Mouse (Mus musculus): ENCODE data around the gene Smarcb1.

The Smarcb1 gene

GRCm38 (mm10) chr10:75935680-75936541, 14.5 kb upstream of the Smarcb1 start, which contains the start of gene Mmp11:
Gene Mmp11 (minus strand): TSS chr10:75936496.
- in situ Hi-C loops (cut with MseI, MboI): loop anchor here in 1 of 2 experiments (10.0 kb wide), 1 partner anchor 171 kb away; the partner anchor contains the start of gene Cabin1

- in situ Hi-C loops (cut with MseI, MboI): loop anchor here in 1 of 2 experiments (10.0 kb wide), 1 partner anchor 170 kb away; the partner anchor contains the start of gene Cabin1
Measured at GRCm38 (mm10) chr10:75934991-75935390, 13.6 kb upstream of the Smarcb1 start.

DNA sequence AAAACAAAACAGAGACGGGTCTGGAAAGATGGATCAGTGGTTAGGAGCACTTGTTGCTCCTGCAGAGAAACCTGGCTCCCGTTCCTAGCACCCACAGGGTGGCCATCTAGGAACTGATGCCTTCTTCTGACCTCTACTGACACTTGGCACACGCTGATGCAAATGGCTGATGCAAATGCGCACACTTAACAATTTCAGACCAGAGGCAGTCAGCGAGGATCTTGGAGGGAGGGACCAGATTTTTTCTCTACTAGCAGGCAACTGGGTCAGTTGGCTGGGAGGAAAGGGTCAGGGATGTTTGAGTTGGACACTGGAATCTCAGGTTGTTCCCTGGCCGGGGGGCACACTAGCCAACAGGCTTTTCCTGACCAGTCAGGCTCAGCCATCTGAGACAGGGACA, 11.5 kb upstream of the Smarcb1 start, which contains the start of gene Chchd10:
Gene Chchd10 (plus strand): TSS at position 240 of the 400 bp plus-strand sequence.
- in situ Hi-C loops (cut with MseI, MboI): loop anchor here in 1 of 2 experiments (10.0 kb wide), 1 partner anchor 168 kb away; the partner anchor contains the start of gene Cabin1

DNA sequence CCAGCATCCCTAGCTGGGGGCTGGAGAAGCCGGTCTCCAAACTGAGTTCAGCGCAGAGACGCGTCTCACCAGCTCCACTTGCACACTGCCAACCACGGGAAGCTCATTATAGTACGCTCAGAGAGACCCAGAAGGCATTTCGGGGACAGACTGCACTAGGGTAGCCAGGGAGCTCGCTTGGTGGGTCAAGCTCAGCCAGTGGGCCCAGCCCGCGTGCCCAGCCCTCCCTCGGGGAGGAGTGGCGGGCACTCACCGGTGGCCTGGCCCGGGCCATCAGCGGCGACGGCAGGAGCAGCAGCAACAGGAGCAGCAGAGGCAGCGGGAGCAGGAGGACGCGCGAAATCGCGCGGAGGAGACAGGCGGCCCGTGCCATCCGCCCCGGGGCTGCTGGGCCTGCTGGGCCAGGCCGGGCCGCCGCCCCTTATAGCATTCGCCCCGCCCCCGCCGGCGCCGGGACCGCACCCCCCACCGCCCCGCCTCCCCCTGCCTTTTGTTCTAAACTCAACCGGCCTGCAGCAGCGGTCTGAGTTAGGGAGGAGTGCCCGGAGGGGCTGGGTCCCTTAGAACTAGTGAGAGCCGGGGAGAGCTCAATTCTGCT, 10.8 kb upstream of the Smarcb1 start:
- in situ Hi-C loops (cut with MseI, MboI): loop anchor here in 1 of 2 experiments (10.0 kb wide), 1 partner anchor 167 kb away; the partner anchor contains the start of gene Cabin1

- in situ Hi-C loops (cut with MseI, MboI): loop anchor here in 1 of 2 experiments (10.0 kb wide), 1 partner anchor 167 kb away; the partner anchor contains the start of gene Cabin1
Measured at GRCm38 (mm10) chr10:75931311-75931710, 9.9 kb upstream of the Smarcb1 start.

GRCm38 (mm10) chr10:75930304-75930703, 8.9 kb upstream of the Smarcb1 start:
- in situ Hi-C loops (cut with MseI, MboI): loop anchor here in 1 of 2 experiments (10.0 kb wide), 1 partner anchor 166 kb away; the partner anchor contains the start of gene Cabin1

DNA sequence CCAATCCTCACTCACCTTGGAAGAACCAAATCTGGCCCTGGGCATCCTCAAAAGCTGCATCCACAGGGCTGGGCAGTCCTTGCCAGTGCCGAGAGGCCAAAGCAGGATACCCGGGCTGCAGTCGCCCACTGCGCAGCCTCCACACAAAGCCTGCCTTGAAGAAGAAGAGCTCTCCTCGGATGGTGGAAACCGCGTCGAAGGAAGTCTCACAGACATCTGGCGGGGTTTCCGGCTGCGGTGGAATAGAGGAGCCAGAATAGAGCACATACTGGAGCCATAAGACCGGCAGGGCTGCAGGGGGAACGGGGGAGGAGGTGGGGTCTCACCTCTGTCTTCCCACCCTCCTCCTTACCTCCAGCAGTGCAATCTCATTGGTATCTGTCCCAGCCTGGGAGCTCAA, 5.0 kb upstream of the Smarcb1 start:
- in situ Hi-C loops (cut with MseI, MboI): no loop called here

DNA sequence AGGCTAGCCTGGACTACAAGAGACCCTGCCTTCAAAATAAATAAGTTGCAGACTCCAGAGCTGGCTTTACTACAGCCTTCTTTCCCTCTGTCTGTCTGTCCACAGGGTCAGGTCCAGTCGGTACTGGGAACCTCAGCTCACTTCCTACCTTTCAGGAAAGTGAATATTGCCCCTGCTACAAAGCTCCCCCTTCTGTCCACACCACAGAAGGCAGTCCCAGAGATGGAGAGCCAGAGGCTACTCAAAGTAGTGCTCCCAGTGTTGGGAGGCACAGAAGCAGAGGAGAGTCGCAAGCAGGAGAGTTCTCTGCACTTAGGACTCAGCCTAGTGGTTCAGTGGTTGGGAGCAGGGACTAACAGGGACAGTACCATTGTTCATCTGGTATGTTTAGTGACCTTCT, 2.9 kb upstream of the Smarcb1 start:
- in situ Hi-C loops (cut with MseI, MboI): no loop called here

DNA sequence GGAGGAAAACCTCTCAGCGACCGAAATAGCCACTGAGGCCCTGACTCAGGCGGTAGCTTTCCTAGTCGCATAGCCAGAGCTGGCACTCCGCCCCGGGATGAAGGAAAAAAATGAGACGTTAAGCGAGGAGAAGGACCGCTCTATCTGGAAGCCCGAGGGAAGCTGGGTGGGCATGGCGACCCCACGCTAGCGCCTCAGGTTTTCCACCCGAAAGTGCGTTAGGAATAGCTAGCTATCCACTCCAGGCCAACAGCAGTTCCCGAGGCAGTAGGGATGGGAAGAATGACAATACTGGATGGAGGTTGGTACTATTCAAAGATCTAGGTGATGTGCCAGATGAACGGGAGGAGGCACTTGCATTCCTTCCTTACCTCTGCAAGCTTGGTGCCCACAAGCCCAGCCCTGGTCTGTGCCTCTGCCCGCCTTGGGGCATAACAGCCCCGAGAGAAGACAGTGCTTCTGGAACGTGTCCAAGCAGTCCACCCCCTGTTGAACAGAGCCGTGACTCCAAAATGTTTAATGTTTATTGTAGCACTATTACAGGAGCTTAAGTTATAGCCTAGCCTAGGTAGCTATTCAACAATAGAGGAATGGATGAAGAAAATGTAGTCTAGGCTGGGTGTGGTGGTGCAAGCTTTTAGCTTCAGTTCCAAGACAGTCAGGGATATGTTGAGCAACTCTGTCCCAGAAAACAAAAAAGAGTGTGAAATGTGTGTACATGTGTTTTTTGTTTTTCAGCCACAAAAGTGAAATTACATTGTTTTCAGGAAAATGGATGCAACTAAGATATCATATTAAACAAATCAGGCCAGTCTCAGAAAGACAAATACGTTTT, 526 bp upstream of the Smarcb1 start:
- in situ Hi-C loops (cut with MseI, MboI): no loop called here

GRCm38 (mm10) chr10:75919026-75919425, 2.4 kb downstream of the Smarcb1 start:
- in situ Hi-C loops (cut with MseI, MboI): no loop called here

- in situ Hi-C loops (cut with MseI, MboI): no loop called here
Measured at GRCm38 (mm10) chr10:75916840-75917239, 4.6 kb downstream of the Smarcb1 start.

GRCm38 (mm10) chr10:75915557-75915956, 5.9 kb downstream of the Smarcb1 start:
- in situ Hi-C loops (cut with MseI, MboI): no loop called here

DNA sequence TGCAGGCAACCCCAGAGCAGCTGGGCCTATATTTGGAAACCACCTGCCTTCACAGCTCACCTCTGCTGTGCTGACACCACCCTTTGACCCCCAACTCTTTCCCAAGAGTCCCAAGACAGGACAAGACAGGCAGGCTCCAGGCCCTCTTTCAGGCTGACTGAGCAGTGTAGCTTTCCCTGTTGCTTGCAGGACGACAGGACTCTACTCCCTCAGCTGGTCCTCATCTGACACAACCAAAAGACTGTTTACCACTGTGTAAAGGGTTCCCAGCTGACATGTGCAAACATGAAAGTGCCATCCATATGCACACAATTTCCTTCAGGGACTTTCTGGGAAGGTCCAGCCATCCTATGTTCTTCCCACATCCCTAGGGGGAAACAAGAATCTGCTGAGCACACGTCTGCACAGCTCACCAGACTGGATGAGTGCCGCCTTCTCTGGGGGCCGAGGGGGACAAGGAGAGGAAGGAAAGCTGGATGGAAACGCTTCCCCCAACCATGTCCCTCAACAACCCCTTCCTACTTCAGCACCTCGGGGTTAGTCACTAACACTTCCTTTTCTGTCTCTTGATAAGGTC, 8.3 kb downstream of the Smarcb1 start:
- in situ Hi-C loops (cut with MseI, MboI): no loop called here

DNA sequence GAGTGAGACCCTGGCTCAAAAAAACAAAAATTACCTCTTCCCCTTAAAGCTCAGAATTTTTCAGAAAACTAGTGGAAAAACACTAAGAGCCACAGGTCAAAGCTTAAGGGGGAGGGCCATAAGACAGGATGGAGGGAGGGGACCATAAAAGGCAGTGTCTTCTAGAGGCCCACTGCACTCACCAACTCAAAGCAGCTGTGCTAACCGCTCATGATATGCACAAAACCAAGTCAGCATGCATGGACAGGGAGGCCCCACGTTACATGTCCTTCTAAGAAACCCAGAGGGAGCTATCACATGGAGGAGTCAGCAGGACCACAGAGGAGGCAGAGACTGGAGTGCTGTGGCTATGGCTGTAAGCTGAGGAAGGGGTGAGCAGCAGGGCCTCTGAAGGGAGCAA, 10.7 kb downstream of the Smarcb1 start:
- in situ Hi-C loops (cut with MseI, MboI): no loop called here

DNA sequence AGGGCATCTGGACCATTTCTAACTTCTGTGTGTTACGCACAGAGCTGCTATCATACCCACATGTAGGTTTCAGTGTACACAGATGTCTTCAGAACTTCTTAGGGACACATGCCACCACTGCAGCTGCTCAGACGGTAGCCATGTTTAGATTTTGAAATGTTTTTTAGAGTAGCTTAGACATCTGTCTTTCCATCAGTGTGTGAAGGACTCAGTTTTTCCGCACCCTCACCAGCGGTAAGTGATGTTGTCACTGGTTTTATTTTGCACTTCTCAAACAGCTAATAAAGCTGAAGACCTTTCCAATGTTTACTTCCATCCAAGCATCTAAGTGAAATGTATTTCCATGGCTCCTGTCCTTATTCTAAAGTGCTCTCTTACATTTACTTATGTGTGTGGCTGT, 14.5 kb downstream of the Smarcb1 start:
- in situ Hi-C loops (cut with MseI, MboI): no loop called here

GRCm38 (mm10) chr10:75904391-75904790, 17.0 kb downstream of the Smarcb1 start:
- in situ Hi-C loops (cut with MseI, MboI): no loop called here

DNA sequence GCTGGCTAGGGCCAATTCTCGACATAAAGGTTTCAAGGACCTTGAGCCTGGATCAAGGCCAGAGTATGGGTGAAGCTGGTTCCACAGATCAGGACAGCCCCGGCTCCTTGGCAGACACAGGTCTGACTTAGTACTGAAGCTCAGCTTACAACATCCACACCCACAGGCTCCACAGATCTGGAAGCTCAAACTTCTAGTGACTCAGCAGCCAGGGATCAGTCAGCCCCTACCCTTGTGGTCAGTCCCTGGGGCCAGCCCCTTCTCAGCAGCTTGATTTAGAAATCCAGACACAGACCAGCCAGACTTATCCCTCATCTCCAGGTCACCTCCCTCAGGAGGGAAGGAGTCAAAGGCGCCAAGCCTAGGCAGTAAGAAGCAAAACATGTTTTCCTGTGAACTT, 22.6 kb downstream of the Smarcb1 start:
- in situ Hi-C loops (cut with MseI, MboI): no loop called here

DNA sequence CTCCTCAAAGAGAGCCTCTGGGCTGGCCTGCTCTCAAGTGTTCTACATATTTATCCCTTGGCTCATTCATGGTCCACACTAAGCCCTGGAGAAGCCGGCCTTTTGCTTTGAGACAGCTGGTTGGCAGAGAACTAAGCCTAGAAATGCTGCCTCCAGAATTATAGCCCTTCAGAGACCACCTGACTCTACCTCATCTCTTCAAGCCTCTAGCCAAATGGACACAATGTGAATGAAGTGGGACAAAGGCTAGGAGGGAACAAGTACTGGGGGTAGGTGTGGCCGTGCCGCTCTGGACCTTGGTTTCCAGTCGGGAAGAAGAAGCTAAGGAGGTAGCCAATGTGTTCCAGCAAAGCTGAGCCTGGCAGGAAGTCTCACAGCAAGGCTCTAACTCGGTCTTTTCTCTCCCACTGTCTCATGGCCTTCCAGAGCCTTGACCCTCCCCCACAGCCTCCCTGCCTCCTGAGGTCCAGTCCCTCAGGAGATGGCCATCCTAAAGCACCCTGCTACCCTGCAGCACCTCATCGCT, 23.3 kb downstream of the Smarcb1 start:
- in situ Hi-C loops (cut with MseI, MboI): no loop called here

- in situ Hi-C loops (cut with MseI, MboI): no loop called here
Measured at GRCm38 (mm10) chr10:75897373-75897772, 24.0 kb downstream of the Smarcb1 start.

GRCm38 (mm10) chr10:75896208-75896607, 25.2 kb downstream of the Smarcb1 start:
- in situ Hi-C loops (cut with MseI, MboI): no loop called here

- in situ Hi-C loops (cut with MseI, MboI): no loop called here
Measured at GRCm38 (mm10) chr10:75895730-75896129, 25.7 kb downstream of the Smarcb1 start.

Measured in mouse trophoblast stem cell (cell line).